Mouse (Mus musculus) cerebellum, adult 2 months (tissue): ENCODE measurements at regions not wholly inside any gene's neighbourhood (a gene's known extent, or its start where the extent isn't known, plus 50 kb on each side); places are given as distances from the start of the nearest gene placed in this dataset.

Experiments used
- CTCF ChIP-seq: fragments of 200-500 bp; IDR thresholded peaks from 2 replicates; pipeline ENCODE4 v1.5.1; 2011; ENCODE audit warnings: low read depth, mild to moderate bottlenecking, control low read depth, low read length, moderate library complexity, borderline replicate concordance; ENCODE audit not compliant: insufficient read depth
- POLR2A ChIP-seq: fragments of 200-500 bp; IDR thresholded peaks from 2 replicates; pipeline ENCODE4 v1.6.1; 2011; ENCODE audit warnings: low read length, control low read depth, borderline replicate concordance; ENCODE audit not compliant: insufficient read depth

- TF ChIP-seq CTCF (no peak), POLR2A (no peak)
Observed at GRCm38 (mm10) chr15:31999553-31999952, 177.5 kb upstream of the Tas2r119 start.
